Mouse (Mus musculus) kidney, postnatal 10 days (tissue): ENCODE data around the gene Olfr153.
"Not testable (repeated sequence)": the region's sequence is repeated elsewhere in the genome, so short reads cannot be mapped to it uniquely, and the experiment has no call there.

Source experiments
- DNase-seq: peaks from one replicate; pipeline ENCODE4 v3.0.0; 2021; ENCODE audit warnings: mixed read lengths

The Olfr153 gene

GRCm38 (mm10) chr2:87531496-87531895, at the start of gene Olfr153:
Gene Olfr153, plus strand, starts transcription at chr2:87531796.
- no peak for DNase-seq

GRCm38 (mm10) chr2:87482276-87482675, 49.3 kb upstream of the Olfr153 start:
- DNase-seq: no peak

GRCm38 (mm10) chr2:87496993-87497392, 34.6 kb upstream of the Olfr153 start, which contains the start of gene Pramel7:
Gene Pramel7, minus strand, starts transcription at chr2:87497093.
- DNase-seq: not testable (repeated sequence)

- DNase-seq: no peak
These were observed 25.3 kb upstream of the Olfr153 start, which contains the start of gene Pramel6 for GRCm38 (mm10) chr2:87506265-87506664. Gene Pramel6, plus strand, starts transcription at chr2:87506565.

- no peak for DNase-seq
These were observed 16.6 kb upstream of the Olfr153 start for GRCm38 (mm10) chr2:87515046-87515445.

- no peak for DNase-seq
These were observed 16.0 kb upstream of the Olfr153 start for GRCm38 (mm10) chr2:87515457-87516060.

GRCm38 (mm10) chr2:87516581-87516980, 15.0 kb upstream of the Olfr153 start:
- no peak for DNase-seq

- DNase-seq: no peak
These were observed 10.9 kb upstream of the Olfr153 start for GRCm38 (mm10) chr2:87520651-87521050.

GRCm38 (mm10) chr2:87525899-87526616, 5.5 kb upstream of the Olfr153 start:
- not testable (repeated sequence) for DNase-seq

- DNase-seq: no peak
These were observed 3.2 kb downstream of the Olfr153 start for GRCm38 (mm10) chr2:87534826-87535225.

GRCm38 (mm10) chr2:87545442-87545841, 13.8 kb downstream of the Olfr153 start, which contains the start of gene Olfr1128:
Gene Olfr1128, minus strand, starts transcription at chr2:87545542.
- no peak for DNase-seq

- DNase-seq: not testable (repeated sequence)
These were observed 42.0 kb downstream of the Olfr153 start, which contains the start of gene Olfr1129 for GRCm38 (mm10) chr2:87573602-87574001. Gene Olfr1129, plus strand, starts transcription at chr2:87573902.
